Mouse (Mus musculus) ES-E14 (cell line): ENCODE results near the gene Hsp90ab1. TPM values are rescaled to one million over a fixed set of nuclear protein-coding genes. Genes with fewer than 3 reads are reported as not detected.
A peak's percentile ranks its signal among the peaks of the same experiment; 100 is the strongest.

Source experiments
- DNase-seq: peaks from one replicate; pipeline ENCODE4 v3.0.0-alpha.2; 2013; ENCODE audit warnings: low read depth, low spot score
- H3K27ac ChIP-seq: 2 replicates; pipeline ENCODE4 v1.5.1; 2012; ENCODE audit warnings: low read depth, mild to moderate bottlenecking, low read length, moderate library complexity, mixed read lengths; ENCODE audit not compliant: poor library complexity, insufficient read depth, severe bottlenecking
- H3K36me3 ChIP-seq: 2 replicates; pipeline ENCODE4 v1.6.1; 2012; ENCODE audit warnings: mild to moderate bottlenecking, low read length, moderate library complexity, mixed read lengths; ENCODE audit not compliant: control insufficient read depth, poor library complexity, insufficient read depth, severe bottlenecking
- H3K4me1 ChIP-seq, 2 experiments: fragments of 150-350 bp in 1 of 2; sonication (generic) in 1 of 2; 2 replicates each; pipeline ENCODE4 v1.6.1; 2012; ENCODE audit warnings: low read length in 2 of 2, mild to moderate bottlenecking in 1 of 2, mixed read lengths in 1 of 2; ENCODE audit not compliant: control insufficient read depth in 2 of 2, insufficient read depth in 2 of 2, poor library complexity in 1 of 2
- H3K4me3 ChIP-seq, 2 experiments: fragments of 150-350 bp in 1 of 2; sonication (generic) in 1 of 2; 2 replicates each; pipeline ENCODE4 v1.5.1; 2012; ENCODE audit warnings: low read length in 2 of 2, low read depth in 1 of 2, mild to moderate bottlenecking in 1 of 2, mixed read lengths in 1 of 2; ENCODE audit not compliant: insufficient read depth in 1 of 2, poor library complexity in 1 of 2, severe bottlenecking in 1 of 2
- H3K9ac ChIP-seq: 2 replicates; pipeline ENCODE4 v1.6.1; 2012; ENCODE audit warnings: low read depth, mild to moderate bottlenecking, low read length, mixed read lengths; ENCODE audit not compliant: poor library complexity, insufficient read depth, severe bottlenecking
- H3K9me3 ChIP-seq: fragments of 150-350 bp; sonication (generic); 2 replicates; pipeline ENCODE4 v1.6.1; 2012; ENCODE audit warnings: low read depth, mild to moderate bottlenecking, low read length; ENCODE audit not compliant: control insufficient read depth, insufficient read depth
- CHD2 ChIP-seq: IDR thresholded peaks from 2 replicates; pipeline ENCODE4 v1.6.1; 2014; ENCODE audit warnings: mild to moderate bottlenecking, low read depth, low read length, inconsistent platforms
- HCFC1 ChIP-seq: IDR thresholded peaks from 2 replicates; pipeline ENCODE4 v1.6.1; 2012; ENCODE audit warnings: low read length, inconsistent platforms, borderline replicate concordance; ENCODE audit not compliant: insufficient read depth
- MAFK ChIP-seq: IDR thresholded peaks from 2 replicates; pipeline ENCODE4 v1.6.1; 2014; ENCODE audit warnings: mild to moderate bottlenecking, low read depth, low read length, inconsistent platforms; ENCODE audit not compliant: insufficient read depth
- ZC3H11A ChIP-seq: IDR thresholded peaks from 2 replicates; pipeline ENCODE4 v1.6.1; 2012; ENCODE audit warnings: low read depth, mild to moderate bottlenecking, inconsistent platforms, low read length, borderline replicate concordance
- ZNF384 ChIP-seq: IDR thresholded peaks from 2 replicates; pipeline ENCODE4 v1.6.1; 2012; ENCODE audit warnings: low read depth, low read length, inconsistent platforms
- in situ Hi-C, 2 experiments: fragments of 600-800 bp; cut with MboI; formaldehyde crosslinking; loops; one replicate each; pipeline ENCODE4 v1.15.1; 2025; ENCODE audit warnings: low sequenced_read_pairs in 2 of 2, inconsistent platforms in 1 of 2; ENCODE audit not compliant: unreplicated experiment in 2 of 2
- total RNA-seq: library from RNA; depleted of rRNA; stranded (reverse); fragments of 300-350 nt; gene quantifications from 2 replicates; pipeline ENCODE4 v1.2.3, GENCODE M21; 2012

The Hsp90ab1 gene
- total RNA-seq, 1 experiment, result 1,660 TPM

- Histone ChIP-seq H3K9ac (no peak overlapping the region), H3K4me1 (peaks cover 4% of the 10 kb centered on the region in 2 experiments; a peak in 3 of 4 replicates), H3K4me3 (no peak overlapping the region), H3K27ac (no peak overlapping the region), H3K36me3 (no peaks in the 10 kb centered on the region), H3K9me3 (no peaks in the 10 kb centered on the region)
- in situ Hi-C loops, result loop anchor here (10.0 kb wide), 1 partner anchor 83 kb away; the partner anchor contains the start of gene Spats1 (in 2 of the 2)
- TF ChIP-seq MAFK, result no peak
- no peak for TF ChIP-seq HCFC1
- TF ChIP-seq ZNF384, result no peak
- no peak for TF ChIP-seq CHD2
- no peak for TF ChIP-seq ZC3H11A
- DNase-seq, result no peak
Observed at GRCm38 (mm10) chr17:45557246-45557824, 15.7 kb downstream of the Hsp90ab1 start.

- TF ChIP-seq ZC3H11A, result no peak
- TF ChIP-seq MAFK, result no peak
- no peak for TF ChIP-seq CHD2
- TF ChIP-seq HCFC1, result no peak
- no peak for TF ChIP-seq ZNF384
- Histone ChIP-seq H3K36me3 (no peaks in the 10 kb centered on the region), H3K27ac (no peak overlapping the region), H3K4me1 (peaks cover 4 to 6% of the 10 kb centered on the region in 2 experiments; a peak in 3 of 4 replicates), H3K9ac (no peak overlapping the region), H3K4me3 (peak overlapping the region in 1 of 2 experiments; percentile 86; a peak in 1 of 4 replicates), H3K9me3 (no peaks in the 10 kb centered on the region)
- no peak for DNase-seq
- in situ Hi-C loops, result loop anchor here (10.0 kb wide), 1 partner anchor 82 kb away; the partner anchor contains the start of gene Spats1 (in 2 of the 2)
Observed at GRCm38 (mm10) chr17:45556514-45557245, 16.4 kb downstream of the Hsp90ab1 start.

DNA sequence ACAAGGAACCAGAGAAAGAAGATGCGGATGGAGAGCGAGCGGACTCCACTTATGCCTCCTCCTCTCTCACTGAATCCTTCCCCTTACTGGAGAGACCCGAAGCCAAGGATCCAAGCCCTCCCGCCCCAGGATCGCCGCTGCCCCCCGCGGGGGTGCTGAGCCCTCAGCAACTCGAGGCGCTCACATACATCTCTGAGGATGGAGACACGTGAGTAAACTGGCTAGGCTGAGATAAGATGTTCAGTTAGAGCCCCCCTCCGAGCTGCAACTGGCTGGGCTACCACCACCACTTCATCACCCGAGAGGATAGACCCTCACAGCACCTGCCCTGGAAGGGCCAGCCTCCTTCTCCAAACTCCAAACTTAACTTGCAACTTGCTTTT lies 17.0 kb downstream of the Hsp90ab1 start:
- Histone ChIP-seq H3K27ac (no peak overlapping the region), H3K36me3 (no peaks in the 10 kb centered on the region), H3K9ac (peak overlapping the region; percentile 72), H3K4me3 (peak overlapping the region; percentile 78 to 86), H3K9me3 (no peaks in the 10 kb centered on the region), H3K4me1 (peaks cover 4 to 6% of the 10 kb centered on the region in 2 experiments; a peak in 3 of 4 replicates)
- no peak for DNase-seq
- TF ChIP-seq CHD2 (no peak), ZC3H11A (no peak), ZNF384 (no peak), MAFK (no peak), HCFC1 (no peak)
- in situ Hi-C loops, result loop anchor here (10.0 kb wide), 1 partner anchor 81 kb away; the partner anchor contains the start of gene Spats1 (in 2 of the 2)

GRCm38 (mm10) chr17:45555452-45556106 lies 17.5 kb downstream of the Hsp90ab1 start, which contains the start of gene Nfkbie:
Gene Nfkbie, plus strand, starts transcription at chr17:45555703.
- Histone ChIP-seq H3K36me3 (no peaks in the 10 kb centered on the region), H3K4me1 (peaks cover 4 to 6% of the 10 kb centered on the region in 2 experiments; a peak in 3 of 4 replicates), H3K9me3 (no peaks in the 10 kb centered on the region), H3K9ac (peak within 1 kb of the TSS; percentile 72), H3K4me3 (peak within 1 kb of the TSS; percentile 78 to 86), H3K27ac (no peak within 1 kb of the TSS)
- no peak for DNase-seq
- no peak for TF ChIP-seq CHD2
- TF ChIP-seq ZNF384, result no peak
- TF ChIP-seq ZC3H11A, result no peak
- TF ChIP-seq MAFK, result no peak
- no peak for TF ChIP-seq HCFC1
- in situ Hi-C loops, result loop anchor here (10.0 kb wide), 1 partner anchor 81 kb away; the partner anchor contains the start of gene Spats1 (in 2 of the 2)
